Mouse (Mus musculus) bone marrow macrophage, adult 2 months (primary cell): ENCODE measurements around the gene Commd1.

ENCODE experiments used
- CTCF ChIP-seq: IDR thresholded peaks from 2 replicates; pipeline ENCODE4 v1.5.1; 2012; ENCODE audit warnings: low read depth, mild to moderate bottlenecking, low read length, moderate library complexity
- POLR2A ChIP-seq: IDR thresholded peaks from 2 replicates; pipeline ENCODE4 v1.6.1; 2012; ENCODE audit warnings: mild to moderate bottlenecking, low read depth, low read length, borderline replicate concordance

DNA sequence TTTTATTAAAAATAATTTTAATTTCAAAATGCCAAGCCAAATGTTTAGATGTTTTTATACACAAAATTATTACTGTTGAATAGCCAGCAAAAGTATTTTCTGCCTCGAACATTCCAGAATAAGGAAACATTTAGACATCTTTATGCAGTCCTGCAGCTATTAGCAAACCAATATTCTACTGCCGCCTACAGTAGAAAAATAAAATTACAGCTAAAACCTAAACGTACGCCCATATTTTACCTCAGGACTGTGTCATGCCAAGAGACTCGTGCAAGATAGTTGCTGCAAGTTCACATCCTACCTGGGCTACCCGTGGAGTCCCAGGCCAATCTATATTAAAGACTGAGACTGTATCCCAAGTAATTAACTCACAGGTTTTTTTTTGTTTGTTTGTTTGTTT, 12.7 kb downstream of the Commd1 start:
- TF ChIP-seq CTCF (no peak), POLR2A (no peak)
